Mouse (Mus musculus): ENCODE measurements around the gene Dmap1.

GRCm38 (mm10) chr4:117683048-117683768 is 1.1 kb upstream of the Dmap1 start:
- TF ChIP-seq CTCF (conservative IDR thresholded peaks at IDR 0.05 in 1 of 2, IDR thresholded peaks at IDR 0.05 in 1 of 2; ENCODE audit: low read depth in 2 of 2, low read length in 2 of 2) (no peak), POLR2A (IDR thresholded peaks at IDR 0.05; ENCODE audit: low read depth, low read length) (no peak), ZC3H11A (IDR thresholded peaks at IDR 0.05; ENCODE audit: low read depth, low read length) (no peak), HCFC1 (IDR thresholded peaks at IDR 0.05; ENCODE audit: low read depth, low read length) (no peak), NRF1 (IDR thresholded peaks at IDR 0.05; ENCODE audit: low read depth, low read length) (no peak), EP300 (IDR thresholded peaks at IDR 0.05; ENCODE audit: low read length) (no peak), KAT2A (IDR thresholded peaks at IDR 0.05; ENCODE audit: insufficient replicate concordance, low read length) (no peak), MYC (IDR thresholded peaks at IDR 0.05; ENCODE audit: low read depth, low read length) (no peak), GABPA (IDR thresholded peaks at IDR 0.05; ENCODE audit: insufficient replicate concordance, low read depth, low read length) (no peak)
